Mouse (Mus musculus) heart, embryonic 13.5 days (tissue): ENCODE measurements around the gene Coro1b. TPM values are rescaled to one million over a fixed set of nuclear protein-coding genes. Genes with fewer than 3 reads are reported as not detected.
A peak's percentile ranks its signal among the peaks of the same experiment; 100 is the strongest.

ENCODE experiments used
- ATAC-seq: fragments of 200-750 bp; cut with Nextera tagmentation; 2 replicates; pipeline ENCODE4 v1.8.0; 2017; ENCODE audit warnings: moderate TSS enrichment; ENCODE audit not compliant: insufficient number of reproducible peaks, low FRiP score, low TSS enrichment; ENCODE audit errors: extremely low read depth
- H3K27ac ChIP-seq: fragments of 300-500 bp; sonication (generic); replicated peaks from 2 replicates; pipeline ENCODE4 v1.5.1; 2015; ENCODE audit warnings: moderate library complexity, mild to moderate bottlenecking, inconsistent platforms
- H3K27me3 ChIP-seq: fragments of 300-500 bp; sonication (generic); replicated peaks from 2 replicates; pipeline ENCODE4 v1.6.1; 2015; ENCODE audit warnings: mild to moderate bottlenecking, inconsistent platforms
- H3K36me3 ChIP-seq: fragments of 300-500 bp; sonication (generic); 2 replicates; pipeline ENCODE4 v1.6.1; 2015; ENCODE audit warnings: mild to moderate bottlenecking, inconsistent platforms
- H3K4me1 ChIP-seq: fragments of 300-500 bp; sonication (generic); 2 replicates; pipeline ENCODE4 v1.6.1; 2015; ENCODE audit warnings: inconsistent platforms
- H3K4me2 ChIP-seq: fragments of 300-500 bp; sonication (generic); 2 replicates; pipeline ENCODE4 v1.6.1; 2015; ENCODE audit warnings: inconsistent platforms, mild to moderate bottlenecking, moderate library complexity
- H3K4me3 ChIP-seq: fragments of 300-500 bp; sonication (generic); 2 replicates; pipeline ENCODE4 v1.5.1; 2015; ENCODE audit warnings: moderate library complexity, mild to moderate bottlenecking, inconsistent platforms
- H3K9ac ChIP-seq: fragments of 300-500 bp; sonication (generic); 2 replicates; pipeline ENCODE4 v1.6.1; 2015; ENCODE audit warnings: inconsistent platforms, mild to moderate bottlenecking, moderate library complexity
- H3K9me3 ChIP-seq: fragments of 300-500 bp; sonication (generic); 2 replicates; pipeline ENCODE4 v1.6.1; 2016; ENCODE audit warnings: inconsistent platforms
- WGBS: fragments of 180-500 bp; shearing (Covaris S2); methylation state at CpG from one replicate; pipeline ENCODE4 v1.1.7; 2015; ENCODE audit warnings: mixed read lengths; 5-methylcytosine and 5-hydroxymethylcytosine counted together
- polyA plus RNA-seq: library from polyadenylated mRNA; unstranded; fragments of >200 nt; fragmentation: Nextera tagmentation; extraction: Ambion mirVana; gene quantifications from 2 replicates; pipeline ENCODE4 v1.2.1, GENCODE M21; 2015

Gene Coro1b
- polyA plus RNA-seq, 1 experiment from 2014 or later, result 107 TPM

- Histone ChIP-seq H3K9ac (no peak overlapping the region), H3K36me3 (peaks cover 65% of the 10 kb centered on the region), H3K4me3 (no peak overlapping the region), H3K9me3 (no peaks in the 10 kb centered on the region), H3K27me3 (0 out of 2 replicates have a peak, but pooled peaks cover 3% of the 10 kb centered on the region), H3K27ac (no peak overlapping the region), H3K4me2 (no peak overlapping the region), H3K4me1 (peaks cover 8% of the 10 kb centered on the region)
- ATAC-seq, result no peak
- 85% methylated on average over 9 of the region's 9 CpGs for WGBS
Measured at GRCm38 (mm10) chr19:4108535-4108934, 39.9 kb upstream of the Coro1b start.

DNA sequence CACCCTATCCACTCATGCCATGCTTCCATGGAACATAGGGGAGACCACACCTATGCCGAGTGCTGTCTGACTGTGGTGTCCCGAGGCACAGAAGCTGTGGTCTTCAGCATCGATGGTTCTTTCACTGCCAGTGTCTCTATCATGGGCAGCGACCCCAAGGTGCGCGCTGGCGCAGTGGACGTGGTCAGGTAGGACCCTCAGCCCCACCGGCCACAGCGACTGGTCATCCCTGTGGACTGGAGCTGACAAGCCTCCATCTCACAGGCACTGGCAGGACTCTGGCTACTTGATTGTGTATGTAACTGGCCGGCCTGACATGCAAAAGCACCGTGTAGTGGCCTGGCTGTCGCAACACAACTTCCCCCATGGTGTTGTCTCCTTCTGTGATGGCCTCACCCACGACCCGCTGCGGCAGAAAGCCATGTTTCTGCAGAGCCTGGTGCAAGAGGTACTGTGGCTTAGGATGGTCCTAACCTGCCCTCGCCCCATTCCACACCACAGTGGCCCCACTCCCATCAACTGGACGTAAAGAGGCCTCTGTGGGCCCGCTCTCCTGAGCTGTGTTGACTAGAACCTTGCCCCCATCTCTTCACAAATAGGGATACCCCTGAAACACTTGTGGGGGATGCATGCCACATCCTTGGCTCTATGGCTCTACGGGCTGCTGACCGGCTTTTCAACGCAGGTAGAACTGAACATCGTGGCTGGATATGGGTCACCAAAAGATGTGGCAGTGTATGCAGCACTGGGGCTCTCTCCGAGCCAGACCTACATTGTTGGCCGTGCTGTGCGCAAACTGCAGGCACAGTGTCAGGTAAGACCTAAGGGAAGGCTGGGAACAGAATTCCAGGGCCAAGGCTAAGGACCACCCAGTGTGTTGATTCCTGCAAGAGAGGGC is 36.1 kb upstream of the Coro1b start:
- Histone ChIP-seq H3K9ac (no peak overlapping the region), H3K9me3 (no peaks in the 10 kb centered on the region), H3K4me2 (no peak overlapping the region), H3K27ac (no peak overlapping the region), H3K4me3 (no peak overlapping the region), H3K27me3 (no peaks in the 10 kb centered on the region), H3K36me3 (peaks cover 74% of the 10 kb centered on the region), H3K4me1 (peaks cover 18% of the 10 kb centered on the region)
- no peak for ATAC-seq
- 88% methylated on average over 26 of the region's 26 CpGs for WGBS

DNA sequence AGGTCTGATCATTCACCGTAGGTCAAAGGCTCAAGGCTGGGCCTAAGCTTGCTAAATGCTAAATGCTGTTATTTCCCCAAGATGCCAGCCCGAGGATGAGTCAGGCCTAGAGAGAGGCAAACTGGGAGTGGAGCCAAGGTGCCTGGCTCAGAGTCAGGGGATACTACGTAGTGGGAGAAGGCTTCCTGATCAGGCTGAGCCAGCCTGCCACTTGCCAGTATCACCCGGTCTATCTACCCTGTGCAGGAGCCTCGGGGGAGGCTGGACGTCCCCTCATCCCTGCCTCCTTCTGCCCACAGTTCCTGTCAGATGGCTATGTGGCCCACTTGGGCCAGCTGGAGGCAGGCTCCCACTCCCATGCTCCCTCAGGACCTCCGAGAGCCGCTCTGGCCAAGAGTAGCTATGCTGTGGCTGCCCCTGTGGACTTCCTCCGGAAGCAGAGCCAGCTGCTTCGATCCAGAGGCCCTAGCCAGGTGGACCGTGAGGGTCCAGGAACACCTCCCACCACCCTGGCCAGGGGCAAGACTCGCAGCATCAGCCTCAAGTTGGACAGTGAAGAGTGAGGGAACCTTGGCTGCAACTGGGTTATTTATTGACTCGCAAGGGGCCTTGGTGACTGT is 35.1 kb upstream of the Coro1b start:
- Histone ChIP-seq H3K4me3 (no peak overlapping the region), H3K27me3 (no peaks in the 10 kb centered on the region), H3K9me3 (no peaks in the 10 kb centered on the region), H3K36me3 (peaks cover 78% of the 10 kb centered on the region), H3K27ac (peak overlapping the region; percentile 55), H3K4me2 (no peak overlapping the region), H3K9ac (0 out of 2 replicates have a peak overlapping the region, but pooled peaks have one; percentile 14), H3K4me1 (peaks cover 18% of the 10 kb centered on the region)
- no peak for ATAC-seq
- 56% methylated on average over 13 of the region's 13 CpGs for WGBS

DNA sequence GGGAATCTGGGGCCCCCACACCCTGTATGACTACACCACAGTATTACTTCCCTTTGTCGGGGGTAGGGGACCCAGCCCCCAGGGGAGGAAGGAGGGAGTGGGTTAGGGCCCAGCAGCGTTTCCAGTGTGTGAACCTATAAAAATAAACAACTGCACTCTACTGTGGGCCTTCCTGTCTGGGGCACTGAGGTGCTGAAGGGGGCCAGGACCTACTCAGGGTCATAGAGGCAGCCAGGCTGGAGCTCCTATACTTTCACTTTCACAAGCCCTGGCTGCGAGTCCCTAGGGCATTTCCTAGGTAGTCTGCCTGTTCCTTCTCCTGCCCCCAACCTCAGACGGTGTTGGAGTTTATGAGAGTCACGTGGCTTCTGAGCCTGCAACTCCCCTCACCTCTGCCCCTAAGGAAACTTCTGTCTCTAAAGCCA is 34.6 kb upstream of the Coro1b start:
- ATAC-seq, result 0 out of 2 replicates have a peak, but pooled peaks have one; percentile 51

GRCm38 (mm10) chr19:4114551-4114950 is 33.9 kb upstream of the Coro1b start:
- peaks cover 18% of the 10 kb centered on the region for H3K4me1 ChIP-seq
- no peak overlapping the region for H3K4me3 ChIP-seq
- H3K27ac ChIP-seq, result no peak overlapping the region
- no peaks in the 10 kb centered on the region for H3K27me3 ChIP-seq
- no peaks in the 10 kb centered on the region for H3K9me3 ChIP-seq
- whole genome bisulfite sequencing, result 86% methylated on average over 10 of the region's 10 CpGs
- H3K4me2 ChIP-seq, result no peak overlapping the region
- H3K36me3 ChIP-seq, result peaks cover 81% of the 10 kb centered on the region
- ATAC-seq, result no peak
- no peak overlapping the region for H3K9ac ChIP-seq

More for the DNA sequence above, 34.6 kb upstream of the Coro1b start:
- 0 out of 2 replicates have a peak overlapping the region, but pooled peaks have one; percentile 3 for H3K9ac ChIP-seq
- peaks cover 82% of the 10 kb centered on the region for H3K36me3 ChIP-seq
- H3K27ac ChIP-seq, result peak overlapping the region; percentile 55; the same call in 1 of the 2 replicates
- peaks cover 18% of the 10 kb centered on the region for H3K4me1 ChIP-seq
- no peaks in the 10 kb centered on the region for H3K27me3 ChIP-seq
- H3K4me3 ChIP-seq, result no peak overlapping the region
- WGBS, result 47% methylated on average over 5 of the region's 5 CpGs
- no peaks in the 10 kb centered on the region for H3K9me3 ChIP-seq
- H3K4me2 ChIP-seq, result no peak overlapping the region

- Histone ChIP-seq H3K9ac (no peak overlapping the region), H3K4me2 (no peak overlapping the region), H3K9me3 (no peaks in the 10 kb centered on the region), H3K27me3 (no peaks in the 10 kb centered on the region), H3K36me3 (peaks cover 81% of the 10 kb centered on the region), H3K4me1 (peaks cover 18% of the 10 kb centered on the region), H3K27ac (no peak overlapping the region), H3K4me3 (no peak overlapping the region)
- 86% methylated on average over 10 of the region's 10 CpGs for WGBS
- ATAC-seq, result no peak
Measured at GRCm38 (mm10) chr19:4115144-4115543, 33.3 kb upstream of the Coro1b start.

- no peak for ATAC-seq
- Histone ChIP-seq H3K9ac (no peak overlapping the region), H3K27ac (no peak overlapping the region), H3K4me1 (peaks cover 25% of the 10 kb centered on the region), H3K27me3 (no peaks in the 10 kb centered on the region), H3K36me3 (peaks cover 80% of the 10 kb centered on the region), H3K4me2 (no peak overlapping the region), H3K9me3 (no peaks in the 10 kb centered on the region), H3K4me3 (no peak overlapping the region)
- 76% methylated on average over 11 of the region's 11 CpGs for WGBS
Measured at GRCm38 (mm10) chr19:4115816-4116215, 32.6 kb upstream of the Coro1b start.

GRCm38 (mm10) chr19:4117006-4117405 is 31.4 kb upstream of the Coro1b start:
- Histone ChIP-seq H3K36me3 (peaks cover 68% of the 10 kb centered on the region), H3K27ac (no peak overlapping the region), H3K4me3 (no peak overlapping the region), H3K9ac (no peak overlapping the region), H3K9me3 (no peaks in the 10 kb centered on the region), H3K4me1 (peaks cover 31% of the 10 kb centered on the region), H3K27me3 (no peaks in the 10 kb centered on the region), H3K4me2 (no peak overlapping the region)
- 95% methylated on average over 7 of the region's 7 CpGs for WGBS
- ATAC-seq, result no peak

- Histone ChIP-seq H3K36me3 (peaks cover 55% of the 10 kb centered on the region), H3K9ac (no peak overlapping the region), H3K9me3 (no peaks in the 10 kb centered on the region), H3K4me3 (no peak overlapping the region), H3K27me3 (no peaks in the 10 kb centered on the region), H3K4me1 (peaks cover 25% of the 10 kb centered on the region), H3K4me2 (no peak overlapping the region), H3K27ac (no peak overlapping the region)
- 88% methylated on average over 2 of the region's 2 CpGs for WGBS
- no peak for ATAC-seq
Measured at GRCm38 (mm10) chr19:4118350-4118749, 30.1 kb upstream of the Coro1b start.

GRCm38 (mm10) chr19:4119716-4120487 is 28.5 kb upstream of the Coro1b start:
- ATAC-seq, result no peak
- H3K4me3 ChIP-seq, result 0 out of 2 replicates have a peak overlapping the region, but pooled peaks have one; percentile 61
- H3K9ac ChIP-seq, result no peak overlapping the region
- H3K27ac ChIP-seq, result no peak overlapping the region
- H3K4me2 ChIP-seq, result peak overlapping the region; percentile 70
- H3K4me1 ChIP-seq, result peaks cover 14% of the 10 kb centered on the region
- 80% methylated on average over 6 of the region's 6 CpGs for WGBS
- no peaks in the 10 kb centered on the region for H3K27me3 ChIP-seq
- no peaks in the 10 kb centered on the region for H3K9me3 ChIP-seq
- peaks cover 40% of the 10 kb centered on the region for H3K36me3 ChIP-seq

DNA sequence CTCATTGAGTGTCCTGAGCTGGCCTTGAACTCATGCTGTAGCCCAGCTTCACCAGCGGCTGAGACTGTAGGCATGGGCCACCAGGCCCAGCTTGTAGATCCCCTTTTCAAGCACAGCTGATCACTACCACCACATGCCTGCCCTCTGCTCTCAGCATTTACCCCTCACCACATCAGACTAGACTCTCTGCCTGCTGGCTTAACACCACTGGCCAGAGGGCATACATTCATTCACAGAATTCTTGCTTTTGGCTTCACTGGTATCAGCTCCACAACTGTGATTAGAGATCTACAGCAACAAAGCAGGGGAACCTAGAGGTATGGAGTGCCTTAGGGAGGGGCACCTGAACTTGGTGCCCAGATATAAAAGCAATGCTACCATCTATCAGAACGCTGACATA is 27.9 kb upstream of the Coro1b start:
- Histone ChIP-seq H3K27me3 (no peaks in the 10 kb centered on the region), H3K9me3 (no peaks in the 10 kb centered on the region), H3K36me3 (peaks cover 34% of the 10 kb centered on the region), H3K9ac (no peak overlapping the region), H3K4me3 (peak overlapping the region; percentile 61), H3K4me2 (peak overlapping the region; percentile 70), H3K4me1 (peaks cover 18% of the 10 kb centered on the region), H3K27ac (no peak overlapping the region)
- 88% methylated on average over 2 of the region's 2 CpGs for WGBS
- ATAC-seq, result no peak
